Mouse (Mus musculus): ENCODE data around the gene Arid2. TPM values are rescaled to one million over a fixed set of nuclear protein-coding genes. Genes with fewer than 3 reads are reported as not detected.

Gene Arid2
- polyA plus RNA-seq, 1 experiment: 0.61 TPM

- TF ChIP-seq TAL1 (IDR thresholded peaks at IDR 0.05; ENCODE audit: low read length) (no peak), GATA1 (IDR thresholded peaks at IDR 0.05; ENCODE audit: low read length) (no peak)
- Histone ChIP-seq H3K4me3 (replicated peaks) (no peak overlapping the region), H3K27me3 (ENCODE audit: control insufficient read depth) (no peaks in the 10 kb centered on the region), H3K4me1 (ENCODE audit: control insufficient read depth) (peaks cover 6% of the 10 kb centered on the region), H3K36me3 (ENCODE audit: control insufficient read depth) (peaks cover 37% of the 10 kb centered on the region), H3K9me3 (ENCODE audit: control insufficient read depth, low read length) (peaks cover 15% of the 10 kb centered on the region)
These were observed 17.9 kb upstream of the Arid2 start for GRCm38 (mm10) chr15:96269402-96269801.

GRCm38 (mm10) chr15:96270272-96270880, 16.9 kb upstream of the Arid2 start:
- peaks cover 42% of the 10 kb centered on the region for H3K36me3 ChIP-seq (ENCODE audit: control insufficient read depth)
- H3K4me1 ChIP-seq (ENCODE audit: control insufficient read depth): peaks cover 14% of the 10 kb centered on the region
- H3K27me3 ChIP-seq (ENCODE audit: control insufficient read depth): no peaks in the 10 kb centered on the region
- no peak overlapping the region for H3K4me3 ChIP-seq (replicated peaks)
- TF ChIP-seq TAL1 (IDR thresholded peaks at IDR 0.05; ENCODE audit: low read length) (no peak), GATA1 (IDR thresholded peaks at IDR 0.05; ENCODE audit: low read length) (no peak)
- peaks cover 15% of the 10 kb centered on the region for H3K9me3 ChIP-seq (ENCODE audit: control insufficient read depth, low read length)

- H3K27me3 ChIP-seq (ENCODE audit: control insufficient read depth): no peaks in the 10 kb centered on the region
- peaks cover 34% of the 10 kb centered on the region for H3K4me1 ChIP-seq (ENCODE audit: control insufficient read depth)
- peaks cover 9% of the 10 kb centered on the region; the same call in 1 of the 2 replicates for H3K9me3 ChIP-seq (ENCODE audit: control insufficient read depth, low read length)
- no peak for TF ChIP-seq TAL1 (IDR thresholded peaks at IDR 0.05; ENCODE audit: low read length)
- TF ChIP-seq GATA1 (IDR thresholded peaks at IDR 0.05; ENCODE audit: low read length): no peak
- no peak overlapping the region for H3K4me3 ChIP-seq (replicated peaks)
- peaks cover 54% of the 10 kb centered on the region for H3K36me3 ChIP-seq (ENCODE audit: control insufficient read depth)
These were observed 15.0 kb upstream of the Arid2 start for GRCm38 (mm10) chr15:96272356-96272755.

- Histone ChIP-seq H3K36me3 (ENCODE audit: control insufficient read depth) (peaks cover 60% of the 10 kb centered on the region), H3K4me3 (replicated peaks) (no peak overlapping the region), H3K9me3 (ENCODE audit: control insufficient read depth, low read length) (no peaks in the 10 kb centered on the region), H3K4me1 (ENCODE audit: control insufficient read depth) (peaks cover 43% of the 10 kb centered on the region), H3K27me3 (ENCODE audit: control insufficient read depth) (no peaks in the 10 kb centered on the region)
- no peak for TF ChIP-seq TAL1 (IDR thresholded peaks at IDR 0.05; ENCODE audit: low read length)
- no peak; the same call in 1 of the 2 replicates for TF ChIP-seq GATA1 (IDR thresholded peaks at IDR 0.05; ENCODE audit: low read length)
These were observed 13.0 kb upstream of the Arid2 start for GRCm38 (mm10) chr15:96274341-96274740.

GRCm38 (mm10) chr15:96275198-96275597, 12.1 kb upstream of the Arid2 start:
- no peak overlapping the region for H3K4me3 ChIP-seq (replicated peaks)
- peaks cover 68% of the 10 kb centered on the region for H3K36me3 ChIP-seq (ENCODE audit: control insufficient read depth)
- TF ChIP-seq GATA1 (IDR thresholded peaks at IDR 0.05; ENCODE audit: low read length): no peak
- no peak for TF ChIP-seq TAL1 (IDR thresholded peaks at IDR 0.05; ENCODE audit: low read length)
- no peaks in the 10 kb centered on the region for H3K27me3 ChIP-seq (ENCODE audit: control insufficient read depth)
- peaks cover 3% of the 10 kb centered on the region for H3K9me3 ChIP-seq (ENCODE audit: control insufficient read depth, low read length)
- peaks cover 51% of the 10 kb centered on the region for H3K4me1 ChIP-seq (ENCODE audit: control insufficient read depth)

- Histone ChIP-seq H3K27me3 (ENCODE audit: control insufficient read depth) (no peaks in the 10 kb centered on the region), H3K9me3 (ENCODE audit: control insufficient read depth, low read length) (peaks cover 4% of the 10 kb centered on the region), H3K4me3 (replicated peaks) (peak overlapping the region; percentile 49), H3K4me1 (ENCODE audit: control insufficient read depth) (peaks cover 59% of the 10 kb centered on the region), H3K36me3 (ENCODE audit: control insufficient read depth) (peaks cover 75% of the 10 kb centered on the region)
- no peak for TF ChIP-seq GATA1 (IDR thresholded peaks at IDR 0.05; ENCODE audit: low read length)
- peak; percentile 32; the same call in 1 of the 3 replicates for TF ChIP-seq TAL1 (IDR thresholded peaks at IDR 0.05; ENCODE audit: low read length)
These were observed 11.4 kb upstream of the Arid2 start for GRCm38 (mm10) chr15:96275810-96276493.

- no peaks in the 10 kb centered on the region for H3K27me3 ChIP-seq (ENCODE audit: control insufficient read depth)
- TF ChIP-seq GATA1 (IDR thresholded peaks at IDR 0.05; ENCODE audit: low read length) (no peak), TAL1 (IDR thresholded peaks at IDR 0.05; ENCODE audit: low read length) (no peak)
- H3K9me3 ChIP-seq (ENCODE audit: control insufficient read depth, low read length): peaks cover 4% of the 10 kb centered on the region
- no peak overlapping the region for H3K4me3 ChIP-seq (replicated peaks)
- H3K36me3 ChIP-seq (ENCODE audit: control insufficient read depth): peaks cover 84% of the 10 kb centered on the region
- H3K4me1 ChIP-seq (ENCODE audit: control insufficient read depth): peaks cover 67% of the 10 kb centered on the region
These were observed 10.3 kb upstream of the Arid2 start for GRCm38 (mm10) chr15:96277061-96277460.

- TF ChIP-seq GATA1 (IDR thresholded peaks at IDR 0.05; ENCODE audit: low read length): no peak
- no peak for TF ChIP-seq TAL1 (IDR thresholded peaks at IDR 0.05; ENCODE audit: low read length)
- H3K27me3 ChIP-seq (ENCODE audit: control insufficient read depth): no peaks in the 10 kb centered on the region
- H3K4me1 ChIP-seq (ENCODE audit: control insufficient read depth): peaks cover 72% of the 10 kb centered on the region
- peaks cover 4% of the 10 kb centered on the region for H3K9me3 ChIP-seq (ENCODE audit: control insufficient read depth, low read length)
- H3K36me3 ChIP-seq (ENCODE audit: control insufficient read depth): peaks cover 60% of the 10 kb centered on the region
- H3K4me3 ChIP-seq (replicated peaks): no peak overlapping the region
These were observed 6.1 kb upstream of the Arid2 start for GRCm38 (mm10) chr15:96281236-96281635.

GRCm38 (mm10) chr15:96283141-96283540, 4.2 kb upstream of the Arid2 start:
- peak overlapping the region; percentile 88 for H3K4me3 ChIP-seq (replicated peaks)
- peaks cover 4% of the 10 kb centered on the region for H3K9me3 ChIP-seq (ENCODE audit: control insufficient read depth, low read length)
- H3K4me1 ChIP-seq (ENCODE audit: control insufficient read depth): peaks cover 58% of the 10 kb centered on the region
- no peaks in the 10 kb centered on the region for H3K27me3 ChIP-seq (ENCODE audit: control insufficient read depth)
- TF ChIP-seq TAL1 (IDR thresholded peaks at IDR 0.05; ENCODE audit: low read length): no peak
- TF ChIP-seq GATA1 (IDR thresholded peaks at IDR 0.05; ENCODE audit: low read length): no peak
- H3K36me3 ChIP-seq (ENCODE audit: control insufficient read depth): peaks cover 44% of the 10 kb centered on the region
